Mouse (Mus musculus) intestine, postnatal 0 days (tissue): ENCODE results near the gene Nhs. TPM values are rescaled to one million over a fixed set of nuclear protein-coding genes. Genes with fewer than 3 reads are reported as not detected.

Experiments used
- ATAC-seq: fragments of 200-750 bp; cut with Nextera tagmentation; 2 replicates; pipeline ENCODE4 v1.8.0; 2017; ENCODE audit warnings: mild to moderate bottlenecking, moderate TSS enrichment, moderate library complexity
- H3K27ac ChIP-seq: fragments of 300-500 bp; sonication (generic); 2 replicates; pipeline ENCODE4 v1.5.1; 2014; ENCODE audit warnings: mild to moderate bottlenecking, low read depth, low read length, moderate library complexity
- H3K27me3 ChIP-seq: fragments of 300-500 bp; sonication (generic); replicated peaks from 2 replicates; pipeline ENCODE4 v1.6.1; 2014; ENCODE audit warnings: low read length, mixed read lengths; ENCODE audit not compliant: control insufficient read depth, insufficient read depth
- H3K36me3 ChIP-seq: fragments of 300-500 bp; sonication (generic); 2 replicates; pipeline ENCODE4 v1.6.1; 2014; ENCODE audit warnings: mild to moderate bottlenecking, moderate library complexity; ENCODE audit not compliant: control insufficient read depth, insufficient read depth
- H3K4me1 ChIP-seq: fragments of 300-500 bp; sonication (generic); replicated peaks from 2 replicates; pipeline ENCODE4 v1.6.1; 2014; ENCODE audit warnings: antibody characterized with exemption, low read length, mixed read lengths; ENCODE audit not compliant: control insufficient read depth, insufficient read depth
- H3K4me2 ChIP-seq: fragments of 300-500 bp; sonication (generic); replicated peaks from 2 replicates; pipeline ENCODE4 v1.6.1; 2014; ENCODE audit warnings: low read depth, mild to moderate bottlenecking, moderate library complexity
- H3K4me3 ChIP-seq: fragments of 300-500 bp; sonication (generic); 2 replicates; pipeline ENCODE4 v1.5.1; 2014; ENCODE audit warnings: low read depth, low read length
- H3K9ac ChIP-seq: fragments of 300-500 bp; sonication (generic); 2 replicates; pipeline ENCODE4 v1.6.1; 2014; ENCODE audit warnings: mild to moderate bottlenecking, low read depth, low read length
- H3K9me3 ChIP-seq: fragments of 300-500 bp; sonication (generic); 2 replicates; pipeline ENCODE4 v1.6.1; 2016; ENCODE audit warnings: mixed run types; ENCODE audit not compliant: control insufficient read depth
- CTCF ChIP-seq: sonication (generic); IDR thresholded peaks from 2 replicates; pipeline ENCODE4 v1.5.1; 2016; ENCODE audit warnings: low read depth, mild to moderate bottlenecking, control low read depth, antibody characterized with exemption, moderate library complexity
- WGBS: fragments of 180-500 bp; shearing (Covaris S2); extraction: QIAGEN DNeasy Blood & Tissue Kit; methylation state at CpG from one replicate; pipeline ENCODE4 v1.1.7; 2014; 5-methylcytosine and 5-hydroxymethylcytosine counted together
- polyA plus RNA-seq: library from polyadenylated mRNA; unstranded; fragments of >200 nt; fragmentation: Nextera tagmentation; extraction: Ambion mirVana; gene quantifications from 2 replicates; pipeline ENCODE4 v1.2.1, GENCODE M21; 2015

Gene Nhs
- polyA plus RNA-seq, 1 experiment from 2014 or later: 0.34 TPM

- H3K9ac ChIP-seq: no peak overlapping the region
- H3K4me1 ChIP-seq: no peaks in the 10 kb centered on the region
- H3K4me3 ChIP-seq: no peak overlapping the region
- no peaks in the 10 kb centered on the region for H3K36me3 ChIP-seq
- 0 out of 2 replicates have a peak, but pooled peaks cover 5% of the 10 kb centered on the region for H3K27me3 ChIP-seq
- TF ChIP-seq CTCF: no peak
- no peak for ATAC-seq
- no peaks in the 10 kb centered on the region for H3K9me3 ChIP-seq
- H3K4me2 ChIP-seq: no peak overlapping the region
- 69% methylated on average over 3 of the region's 3 CpGs for WGBS
- H3K27ac ChIP-seq: no peak overlapping the region
Observed at GRCm38 (mm10) chrX:162021724-162022123, 137.8 kb downstream of the Nhs start.

GRCm38 (mm10) chrX:162020039-162020566 lies 139.4 kb downstream of the Nhs start:
- no peak for TF ChIP-seq CTCF
- Histone ChIP-seq H3K27me3 (no peaks in the 10 kb centered on the region), H3K36me3 (no peaks in the 10 kb centered on the region), H3K4me3 (no peak overlapping the region), H3K4me1 (no peaks in the 10 kb centered on the region), H3K27ac (no peak overlapping the region), H3K4me2 (no peak overlapping the region), H3K9ac (no peak overlapping the region), H3K9me3 (no peaks in the 10 kb centered on the region)
- ATAC-seq: no peak
- 39% methylated on average over 3 of the region's 3 CpGs for WGBS

- TF ChIP-seq CTCF: no peak
Observed at GRCm38 (mm10) chrX:162017471-162017870, 142.1 kb downstream of the Nhs start.

GRCm38 (mm10) chrX:162012570-162012969 lies 147.0 kb downstream of the Nhs start:
- H3K9ac ChIP-seq: no peak overlapping the region
- H3K27me3 ChIP-seq: no peaks in the 10 kb centered on the region
- H3K9me3 ChIP-seq: no peaks in the 10 kb centered on the region
- H3K4me3 ChIP-seq: no peak overlapping the region
- H3K27ac ChIP-seq: no peak overlapping the region
- no peaks in the 10 kb centered on the region for H3K36me3 ChIP-seq
- H3K4me2 ChIP-seq: no peak overlapping the region
- TF ChIP-seq CTCF: no peak
- 73% methylated on average over 4 of the region's 4 CpGs for WGBS
- H3K4me1 ChIP-seq: no peaks in the 10 kb centered on the region
- no peak for ATAC-seq

More at GRCm38 (mm10) chrX:162017471-162017870, 142.1 kb downstream of the Nhs start:
- no peaks in the 10 kb centered on the region for H3K27me3 ChIP-seq
- no peak overlapping the region for H3K27ac ChIP-seq
- H3K4me3 ChIP-seq: no peak overlapping the region
- no peak overlapping the region for H3K4me2 ChIP-seq
- 72% methylated on average over 9 of the region's 9 CpGs for WGBS
- no peaks in the 10 kb centered on the region for H3K36me3 ChIP-seq
- no peaks in the 10 kb centered on the region for H3K4me1 ChIP-seq
- no peak overlapping the region for H3K9ac ChIP-seq
- H3K9me3 ChIP-seq: no peaks in the 10 kb centered on the region
- no peak for ATAC-seq

DNA sequence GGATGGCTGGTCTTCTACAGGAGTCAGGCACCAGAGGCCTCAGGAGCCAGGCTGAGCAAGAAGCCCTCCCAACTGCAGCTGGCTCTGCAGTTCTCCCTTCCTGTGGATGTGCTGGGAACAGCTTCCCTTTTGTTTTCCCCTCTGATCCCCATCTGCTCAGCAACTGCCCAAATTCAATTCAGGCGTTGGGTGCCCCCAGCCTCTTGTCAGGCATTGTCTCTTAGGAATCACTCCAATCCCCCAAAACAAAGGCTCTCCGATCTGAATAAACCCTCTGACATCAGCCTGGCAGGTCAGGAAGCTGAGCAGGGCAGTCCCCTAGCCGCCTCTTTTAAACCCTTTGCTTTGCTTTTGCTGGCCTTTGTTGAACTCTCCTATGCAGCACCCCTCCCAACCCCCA lies 149.7 kb downstream of the Nhs start:
- no peak overlapping the region for H3K4me3 ChIP-seq
- H3K9me3 ChIP-seq: no peaks in the 10 kb centered on the region
- H3K4me1 ChIP-seq: no peaks in the 10 kb centered on the region
- no peak overlapping the region for H3K4me2 ChIP-seq
- peaks cover 4% of the 10 kb centered on the region; the same call in 1 of the 2 replicates for H3K27me3 ChIP-seq
- no peaks in the 10 kb centered on the region for H3K36me3 ChIP-seq
- H3K9ac ChIP-seq: no peak overlapping the region
- ATAC-seq: no peak
- TF ChIP-seq CTCF: no peak
- H3K27ac ChIP-seq: no peak overlapping the region
- WGBS: 67% methylated on average over 3 of the region's 3 CpGs

DNA sequence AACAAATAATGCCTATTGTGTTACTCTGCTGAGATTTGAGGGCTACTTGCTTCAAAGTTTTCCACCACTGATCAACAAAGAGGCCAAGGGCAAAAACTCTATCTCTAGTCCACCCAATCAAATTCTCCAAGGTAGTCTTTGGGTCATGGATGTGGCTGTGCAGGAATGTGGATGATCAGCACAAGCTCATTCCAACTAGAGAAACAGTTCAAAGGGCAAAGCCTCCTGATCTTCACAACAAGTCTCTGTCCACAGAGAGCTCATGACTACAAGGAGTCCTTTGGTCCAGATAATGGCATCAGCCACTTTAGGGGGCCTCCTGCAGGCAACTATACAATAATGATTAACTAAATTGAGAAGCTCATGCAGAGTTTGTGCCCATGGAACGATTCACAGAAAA lies 155.7 kb downstream of the Nhs start:
- Histone ChIP-seq H3K36me3 (no peaks in the 10 kb centered on the region), H3K9ac (no peak overlapping the region), H3K4me1 (no peaks in the 10 kb centered on the region), H3K9me3 (no peaks in the 10 kb centered on the region), H3K27me3 (peaks cover 7% of the 10 kb centered on the region; the same call in 1 of the 2 replicates), H3K27ac (no peak overlapping the region), H3K4me3 (no peak overlapping the region), H3K4me2 (no peak overlapping the region)
- 21% methylated on average over 1 of the region's 1 CpGs for WGBS
- no peak for TF ChIP-seq CTCF
- no peak for ATAC-seq

GRCm38 (mm10) chrX:161998876-161999275 lies 160.7 kb downstream of the Nhs start:
- no peak for ATAC-seq
- 77% methylated on average over 3 of the region's 3 CpGs for WGBS
- no peak for TF ChIP-seq CTCF

More at GRCm38 (mm10) chrX:161998876-161999275, 160.7 kb downstream of the Nhs start:
- Histone ChIP-seq H3K27me3 (0 out of 2 replicates have a peak, but pooled peaks cover 3% of the 10 kb centered on the region), H3K9ac (no peak overlapping the region), H3K36me3 (no peaks in the 10 kb centered on the region), H3K4me2 (no peak overlapping the region), H3K9me3 (no peaks in the 10 kb centered on the region), H3K27ac (no peak overlapping the region), H3K4me1 (no peaks in the 10 kb centered on the region), H3K4me3 (no peak overlapping the region)
